Mouse (Mus musculus) A20 (cell line): Measurements from ENCODE around the gene Tmem260.
A peak's percentile ranks its signal among the peaks of the same experiment; 100 is the strongest.
"Not testable (repeated sequence)": the region's sequence is repeated elsewhere in the genome, so short reads cannot be mapped to it uniquely, and the experiment has no call there.

Source experiments
- DNase-seq: peaks from one replicate; pipeline ENCODE4 v3.0.0-alpha.2; 2011; ENCODE audit warnings: low read depth, low spot score

Gene Tmem260

GRCm38 (mm10) chr14:48445984-48446683 is at the start of gene Tmem260:
Gene Tmem260 (plus strand): TSS chr14:48446124.
- peak; percentile 97 for DNase-seq

- no peak for DNase-seq
Measured at GRCm38 (mm10) chr14:48406086-48406485, 39.8 kb upstream of the Tmem260 start.

GRCm38 (mm10) chr14:48417064-48417463 is 28.9 kb upstream of the Tmem260 start:
- DNase-seq = no peak

- DNase-seq = no peak
Measured at GRCm38 (mm10) chr14:48418264-48418663, 27.7 kb upstream of the Tmem260 start.

GRCm38 (mm10) chr14:48418672-48419071 is 27.3 kb upstream of the Tmem260 start:
- DNase-seq = no peak

- no peak for DNase-seq
Measured at GRCm38 (mm10) chr14:48421476-48421875, 24.4 kb upstream of the Tmem260 start.

- peak; percentile 35 for DNase-seq
Measured at GRCm38 (mm10) chr14:48421996-48422395, 23.9 kb upstream of the Tmem260 start.

- DNase-seq = no peak
Measured at GRCm38 (mm10) chr14:48422436-48422835, 23.5 kb upstream of the Tmem260 start.

GRCm38 (mm10) chr14:48422901-48423300 is 23.0 kb upstream of the Tmem260 start:
- DNase-seq = no peak

- DNase-seq = no peak
Measured at GRCm38 (mm10) chr14:48431978-48432377, 13.9 kb upstream of the Tmem260 start.

- peak; percentile 49 for DNase-seq
Measured at GRCm38 (mm10) chr14:48443796-48444195, 2.1 kb upstream of the Tmem260 start.

GRCm38 (mm10) chr14:48451966-48452407 is 6.1 kb downstream of the Tmem260 start:
- no peak for DNase-seq

GRCm38 (mm10) chr14:48453411-48453810 is 7.5 kb downstream of the Tmem260 start:
- no peak for DNase-seq

GRCm38 (mm10) chr14:48456305-48457092 is 10.6 kb downstream of the Tmem260 start:
- DNase-seq = no peak

- no peak for DNase-seq
Measured at GRCm38 (mm10) chr14:48457288-48457938, 11.5 kb downstream of the Tmem260 start.

GRCm38 (mm10) chr14:48458901-48459300 is 13.0 kb downstream of the Tmem260 start:
- DNase-seq = no peak

- DNase-seq = no peak
Measured at GRCm38 (mm10) chr14:48468339-48468738, 22.4 kb downstream of the Tmem260 start.

- DNase-seq = no peak
Measured at GRCm38 (mm10) chr14:48470742-48471487, 25.0 kb downstream of the Tmem260 start.

- no peak for DNase-seq
Measured at GRCm38 (mm10) chr14:48472179-48472578, 26.3 kb downstream of the Tmem260 start.

- DNase-seq = no peak
Measured at GRCm38 (mm10) chr14:48475370-48475769, 29.4 kb downstream of the Tmem260 start.

- not testable (repeated sequence) for DNase-seq
Measured at GRCm38 (mm10) chr14:48475834-48476233, 29.9 kb downstream of the Tmem260 start.

GRCm38 (mm10) chr14:48476278-48476677 is 30.4 kb downstream of the Tmem260 start:
- no peak for DNase-seq
